Mouse (Mus musculus) stomach, embryonic 14.5 days (tissue): Measurements from ENCODE around the gene Slc5a1. TPM values are rescaled to one million over a fixed set of nuclear protein-coding genes. Genes with fewer than 3 reads are reported as not detected.

Experiments
- ATAC-seq: fragments of 200-750 bp; cut with Nextera tagmentation; 2 replicates; pipeline ENCODE4 v1.8.0; 2017; ENCODE audit warnings: low read depth, moderate TSS enrichment; ENCODE audit not compliant: insufficient number of reproducible peaks, insufficient read depth, low FRiP score
- H3K27ac ChIP-seq: fragments of 300-500 bp; sonication (generic); 2 replicates; pipeline ENCODE4 v1.5.1; 2014; ENCODE audit warnings: mild to moderate bottlenecking, low read length, moderate library complexity, mixed read lengths
- H3K27me3 ChIP-seq: fragments of 300-500 bp; sonication (generic); 2 replicates; pipeline ENCODE4 v1.6.1; 2014; ENCODE audit warnings: low read length, control low read depth, mixed read lengths; ENCODE audit not compliant: control insufficient read depth, insufficient read depth
- H3K36me3 ChIP-seq: fragments of 300-500 bp; sonication (generic); 2 replicates; pipeline ENCODE4 v1.6.1; 2014; ENCODE audit warnings: mild to moderate bottlenecking, control low read depth, low read length, moderate library complexity, mixed read lengths; ENCODE audit not compliant: control insufficient read depth, insufficient read depth
- H3K4me1 ChIP-seq: fragments of 300-500 bp; sonication (generic); 2 replicates; pipeline ENCODE4 v1.6.1; 2014; ENCODE audit warnings: low read length, control low read depth, mixed read lengths; ENCODE audit not compliant: control insufficient read depth, insufficient read depth
- H3K4me2 ChIP-seq: fragments of 300-500 bp; sonication (generic); replicated peaks from 2 replicates; pipeline ENCODE4 v1.6.1; 2014; ENCODE audit warnings: low read depth, low read length, control low read depth
- H3K4me3 ChIP-seq: fragments of 300-500 bp; sonication (generic); 2 replicates; pipeline ENCODE4 v1.5.1; 2014; ENCODE audit warnings: low read depth, low read length, control low read depth
- H3K9ac ChIP-seq: fragments of 300-500 bp; sonication (generic); replicated peaks from 2 replicates; pipeline ENCODE4 v1.6.1; 2014; ENCODE audit warnings: low read depth, mild to moderate bottlenecking, control low read depth, low read length, moderate library complexity, mixed read lengths
- H3K9me3 ChIP-seq: fragments of 300-500 bp; sonication (generic); 2 replicates; pipeline ENCODE4 v1.6.1; 2016; ENCODE audit warnings: low read depth, low read length, control low read depth; ENCODE audit not compliant: control insufficient read depth
- WGBS: fragments of 180-500 bp; shearing (Covaris S2); extraction: QIAGEN DNeasy Blood & Tissue Kit; methylation state at CpG from one replicate; pipeline ENCODE4 v1.1.7; 2014; 5-methylcytosine and 5-hydroxymethylcytosine counted together
- polyA plus RNA-seq: library from polyadenylated mRNA; unstranded; fragments of >200 nt; fragmentation: Nextera tagmentation; extraction: Ambion mirVana; gene quantifications from 2 replicates; pipeline ENCODE4 v1.2.1, GENCODE M21; 2014

Gene Slc5a1
- polyA plus RNA-seq, result 1.1 and 2.0 TPM in 2 replicates

GRCm38 (mm10) chr5:33104025-33104481 lies at the start of gene Slc5a1:
Gene Slc5a1 (plus strand): TSS chr5:33104219.
- ATAC-seq, result no peak
- 0 out of 2 replicates have a peak, but pooled peaks cover 5% of the 10 kb centered on the region for H3K4me1 ChIP-seq
- H3K27ac ChIP-seq, result no peak within 1 kb of the TSS
- no peaks in the 10 kb centered on the region for H3K36me3 ChIP-seq
- H3K27me3 ChIP-seq, result peaks cover 15% of the 10 kb centered on the region; the same call in 1 of the 2 replicates
- 15% methylated on average over 25 of the region's 25 CpGs for WGBS
- H3K9ac ChIP-seq, result no peak within 1 kb of the TSS
- H3K4me3 ChIP-seq, result no peak within 1 kb of the TSS; the same call in 1 of the 2 replicates
- H3K4me2 ChIP-seq, result peak within 1 kb of the TSS; percentile 22; the same call in 1 of the 2 replicates
- no peaks in the 10 kb centered on the region for H3K9me3 ChIP-seq

DNA sequence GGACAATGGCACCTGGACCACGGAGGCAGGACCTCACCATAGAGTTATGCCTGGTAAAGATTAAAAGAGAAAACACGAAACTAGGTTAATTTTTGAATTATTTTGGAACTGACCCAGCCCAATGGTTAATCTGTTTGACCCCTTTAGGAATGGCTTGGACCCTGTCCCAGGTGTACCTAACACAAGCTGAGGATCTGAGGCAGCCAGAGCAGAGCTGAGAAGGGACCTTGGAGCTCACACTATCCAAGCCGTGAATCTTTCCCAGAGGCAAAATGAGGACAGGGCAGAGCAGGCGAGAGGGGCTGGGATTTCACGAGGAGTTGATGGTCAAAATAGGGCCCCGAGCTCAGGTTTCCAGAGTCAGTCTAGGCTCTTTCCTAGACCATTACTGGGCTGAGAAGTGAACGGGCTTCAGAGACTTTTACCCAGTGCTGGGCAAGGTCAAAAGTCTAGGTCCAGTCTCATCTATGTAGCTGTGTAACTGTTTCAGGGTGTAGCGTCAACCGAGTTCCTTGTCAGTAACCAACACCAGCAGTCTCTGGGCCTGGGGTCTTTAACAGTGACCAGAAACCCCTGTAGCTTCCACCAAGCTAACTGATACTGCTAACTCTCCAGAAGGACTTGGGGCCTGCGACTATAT lies 47.8 kb upstream of the Slc5a1 start:
- H3K27me3 ChIP-seq, result no peaks in the 10 kb centered on the region
- no peak overlapping the region for H3K9ac ChIP-seq
- ATAC-seq, result no peak
- H3K4me2 ChIP-seq, result no peak overlapping the region
- no peak overlapping the region for H3K4me3 ChIP-seq
- H3K9me3 ChIP-seq, result no peaks in the 10 kb centered on the region
- WGBS, result 77% methylated on average over 10 of the region's 10 CpGs
- H3K4me1 ChIP-seq, result no peaks in the 10 kb centered on the region
- H3K27ac ChIP-seq, result no peak overlapping the region
- H3K36me3 ChIP-seq, result no peaks in the 10 kb centered on the region

DNA sequence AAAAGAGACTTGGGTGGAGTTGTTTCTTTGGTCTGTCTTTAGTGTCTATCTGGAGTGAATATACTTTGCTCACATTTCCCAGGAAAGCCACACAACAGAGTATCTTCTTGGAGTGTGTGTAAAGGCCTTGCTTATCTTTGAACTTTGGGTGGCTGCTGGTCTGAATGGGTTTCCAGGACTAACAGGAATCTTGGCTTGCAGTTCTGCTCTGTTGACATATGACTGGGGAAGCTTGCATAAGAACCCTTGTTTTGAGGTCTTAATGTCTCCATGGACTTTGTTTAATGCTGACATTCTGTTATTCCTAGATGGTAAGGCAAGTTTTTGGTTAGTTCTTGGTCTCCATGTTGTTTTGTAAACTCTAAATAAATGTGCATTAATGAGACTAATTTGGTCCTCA lies 33.9 kb upstream of the Slc5a1 start:
- no peak overlapping the region for H3K4me3 ChIP-seq
- no peaks in the 10 kb centered on the region for H3K4me1 ChIP-seq
- no peaks in the 10 kb centered on the region for H3K9me3 ChIP-seq
- H3K27ac ChIP-seq, result no peak overlapping the region
- H3K36me3 ChIP-seq, result no peaks in the 10 kb centered on the region
- no peak for ATAC-seq
- H3K4me2 ChIP-seq, result no peak overlapping the region
- H3K9ac ChIP-seq, result no peak overlapping the region
- no peaks in the 10 kb centered on the region for H3K27me3 ChIP-seq

- Histone ChIP-seq H3K27ac (no peak overlapping the region), H3K36me3 (no peaks in the 10 kb centered on the region), H3K4me2 (no peak overlapping the region), H3K4me3 (no peak overlapping the region), H3K9me3 (no peaks in the 10 kb centered on the region), H3K27me3 (no peaks in the 10 kb centered on the region), H3K4me1 (no peaks in the 10 kb centered on the region), H3K9ac (no peak overlapping the region)
- 48% methylated on average over 6 of the region's 6 CpGs for WGBS
- ATAC-seq, result no peak
Measured at GRCm38 (mm10) chr5:33076490-33077191, 27.4 kb upstream of the Slc5a1 start.

DNA sequence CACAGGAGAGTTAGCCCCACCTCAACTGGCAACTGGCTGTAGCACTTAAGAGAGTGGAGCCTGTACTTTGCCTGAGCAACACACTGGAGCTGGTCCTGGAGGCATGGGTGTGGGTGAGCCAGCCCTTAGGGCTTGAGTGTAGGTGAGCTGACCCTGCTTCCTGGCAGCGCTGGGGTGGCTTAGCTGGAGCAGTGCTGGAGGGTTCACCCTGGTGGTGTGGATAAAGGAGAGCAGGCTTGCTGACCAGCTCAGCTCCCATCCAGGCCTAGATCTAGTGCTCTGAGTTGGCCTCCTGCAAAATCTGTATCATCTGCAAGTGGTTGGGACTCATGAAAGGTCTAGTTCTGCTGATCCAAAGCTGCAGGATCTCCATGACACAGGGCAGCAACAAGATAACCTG lies 21.1 kb upstream of the Slc5a1 start:
- H3K4me2 ChIP-seq, result no peak overlapping the region
- no peaks in the 10 kb centered on the region for H3K36me3 ChIP-seq
- no peaks in the 10 kb centered on the region for H3K9me3 ChIP-seq
- no peak for ATAC-seq
- no peak overlapping the region for H3K4me3 ChIP-seq
- no peaks in the 10 kb centered on the region for H3K4me1 ChIP-seq
- WGBS, result 68% methylated on average over 1 of the region's 1 CpGs
- H3K27me3 ChIP-seq, result no peaks in the 10 kb centered on the region
- H3K27ac ChIP-seq, result no peak overlapping the region
- no peak overlapping the region for H3K9ac ChIP-seq

DNA sequence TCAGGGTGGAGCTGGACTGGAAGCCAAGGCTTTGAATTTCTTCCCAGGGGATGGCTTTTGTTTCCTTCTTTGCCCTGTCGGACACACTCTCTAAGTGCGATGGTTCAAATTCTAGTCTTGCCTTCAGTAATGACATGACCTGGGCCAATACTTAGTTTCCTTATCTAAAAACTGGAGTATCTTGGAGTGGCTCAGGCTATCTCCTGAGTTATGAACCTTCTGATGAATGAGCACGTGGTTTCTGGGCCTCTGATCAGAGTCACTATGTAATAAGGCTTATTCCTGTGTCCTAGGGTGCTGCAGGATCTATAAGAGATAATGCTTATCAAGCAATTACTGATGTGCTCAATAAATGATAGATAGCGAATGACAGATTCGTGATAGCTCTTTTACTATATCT lies 19.4 kb upstream of the Slc5a1 start:
- H3K9ac ChIP-seq, result no peak overlapping the region

DNA sequence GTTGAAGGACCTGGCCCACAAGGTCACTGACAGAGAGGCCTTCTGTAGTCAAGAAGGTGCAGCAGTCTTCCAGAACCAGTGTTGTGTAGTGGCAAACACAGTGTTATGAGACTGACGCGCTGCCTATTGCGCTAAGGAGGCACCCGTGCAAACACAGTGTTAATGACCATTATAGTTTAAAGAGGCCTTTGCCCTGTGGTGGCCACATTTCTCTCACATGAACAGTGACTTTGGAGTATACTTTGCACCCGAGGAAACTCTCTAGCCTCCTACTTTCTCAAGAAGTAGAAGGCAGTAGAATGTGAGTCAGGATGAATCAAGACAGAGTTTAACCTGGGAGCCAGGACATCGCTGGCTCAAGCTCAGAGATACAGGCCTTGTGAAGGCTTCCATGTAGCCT lies 12.7 kb upstream of the Slc5a1 start:
- Histone ChIP-seq H3K27me3 (no peaks in the 10 kb centered on the region), H3K36me3 (no peaks in the 10 kb centered on the region), H3K4me1 (no peaks in the 10 kb centered on the region), H3K27ac (no peak overlapping the region), H3K4me2 (no peak overlapping the region), H3K4me3 (no peak overlapping the region), H3K9me3 (no peaks in the 10 kb centered on the region), H3K9ac (no peak overlapping the region)
- WGBS, result 89% methylated on average over 6 of the region's 6 CpGs
- ATAC-seq, result no peak

More for the DNA sequence above, 19.4 kb upstream of the Slc5a1 start:
- Histone ChIP-seq H3K4me2 (no peak overlapping the region), H3K27ac (no peak overlapping the region), H3K27me3 (no peaks in the 10 kb centered on the region), H3K9me3 (no peaks in the 10 kb centered on the region), H3K4me3 (no peak overlapping the region), H3K36me3 (no peaks in the 10 kb centered on the region), H3K4me1 (no peaks in the 10 kb centered on the region)
- WGBS, result 81% methylated on average over 5 of the region's 5 CpGs
- ATAC-seq, result no peak

DNA sequence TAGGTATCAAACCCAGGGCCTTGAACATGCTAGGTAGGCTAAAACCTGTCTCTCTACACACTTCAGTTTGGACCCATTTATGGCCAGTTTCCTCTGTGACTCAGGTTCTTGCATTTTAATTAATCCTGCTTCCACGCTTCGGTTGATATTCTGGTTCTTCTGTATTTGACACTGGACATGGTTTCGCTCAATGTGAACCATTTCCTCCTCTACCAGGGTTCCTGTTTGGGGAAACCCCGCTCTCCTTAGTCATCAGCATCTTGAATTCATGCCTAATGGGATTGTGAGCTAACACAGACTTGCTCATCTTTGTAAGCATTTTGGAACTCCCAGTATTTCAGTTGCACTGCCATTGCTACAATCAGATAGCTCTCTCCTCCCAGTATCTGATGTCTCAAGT lies 8.7 kb upstream of the Slc5a1 start:
- no peak overlapping the region for H3K9ac ChIP-seq
- no peaks in the 10 kb centered on the region for H3K4me1 ChIP-seq
- H3K27ac ChIP-seq, result no peak overlapping the region
- H3K27me3 ChIP-seq, result no peaks in the 10 kb centered on the region
- no peak for ATAC-seq
- no peak overlapping the region for H3K4me3 ChIP-seq
- WGBS, result 81% methylated on average over 4 of the region's 4 CpGs
- H3K9me3 ChIP-seq, result no peaks in the 10 kb centered on the region
- no peak overlapping the region for H3K4me2 ChIP-seq
- no peaks in the 10 kb centered on the region for H3K36me3 ChIP-seq
